Mouse (Mus musculus) R1 (cell line): ENCODE data around the gene Pidd1.
"Not testable (repeated sequence)": the region's sequence is repeated elsewhere in the genome, so short reads cannot be mapped to it uniquely, and the experiment has no call there.

ENCODE experiments used
- DNase-seq: peaks from one replicate; pipeline ENCODE4 v3.0.0-alpha.2; 2018; ENCODE audit warnings: low read depth, low spot score

Pidd1 gene

DNA sequence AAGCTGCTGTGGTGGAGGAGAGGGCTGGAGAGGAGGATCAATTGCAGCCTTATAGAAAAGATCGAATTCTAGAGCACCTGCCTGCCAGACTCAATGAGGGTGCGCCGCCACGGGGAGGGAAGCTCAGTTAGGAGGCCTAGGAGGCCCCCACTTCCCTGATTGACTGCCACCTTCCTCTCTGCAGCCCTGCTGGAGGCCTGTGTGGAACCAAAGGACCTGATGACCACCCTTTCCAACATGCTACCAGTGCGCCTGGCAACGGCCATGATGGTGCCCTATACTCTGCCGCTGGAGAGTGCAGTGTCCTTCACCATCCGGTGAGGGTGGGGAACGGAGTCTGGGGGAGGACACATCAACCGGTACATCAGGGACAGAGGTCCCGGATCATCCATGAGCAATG, 14.8 kb upstream of the Pidd1 start:
- DNase-seq = no peak

GRCm38 (mm10) chr7:141457986-141458660, 14.3 kb upstream of the Pidd1 start:
- DNase-seq = no peak

- DNase-seq = no peak
Measured at GRCm38 (mm10) chr7:141457236-141457635, 13.4 kb upstream of the Pidd1 start.

- no peak for DNase-seq
Measured at GRCm38 (mm10) chr7:141456739-141457138, 12.9 kb upstream of the Pidd1 start.

- DNase-seq = peak; percentile 71
Measured at GRCm38 (mm10) chr7:141455610-141456314, 11.9 kb upstream of the Pidd1 start.

DNA sequence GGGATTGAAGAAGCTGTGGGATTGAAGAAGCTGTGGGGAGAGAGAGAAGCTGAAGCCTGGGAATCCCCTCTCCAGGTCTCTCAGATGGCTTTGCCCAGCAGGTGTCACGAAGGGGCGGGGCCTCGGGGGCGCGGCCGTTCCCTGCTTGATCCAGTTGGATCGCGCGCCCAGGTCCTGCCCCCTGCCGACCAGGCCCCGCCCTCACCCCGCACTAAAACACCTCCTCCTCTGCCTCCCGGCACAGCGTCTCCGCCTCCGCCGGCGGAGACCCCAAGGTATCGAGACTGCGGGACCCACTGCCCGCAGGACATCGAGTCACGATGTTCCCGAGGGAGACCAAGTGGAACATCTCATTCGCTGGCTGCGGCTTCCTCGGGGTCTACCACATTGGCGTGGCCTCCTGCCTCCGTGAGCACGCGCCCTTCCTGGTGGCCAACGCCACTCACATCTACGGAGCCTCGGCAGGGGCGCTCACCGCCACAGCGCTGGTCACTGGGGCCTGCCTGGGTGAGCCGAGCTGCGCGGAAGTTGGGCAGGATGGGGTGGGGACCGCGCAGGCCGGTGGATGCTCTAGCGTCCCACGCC, 11.2 kb upstream of the Pidd1 start, which contains the start of gene Pnpla2:
Gene Pnpla2, plus strand, starts transcription at position 232 of the 585 bp plus-strand sequence.
- peak; percentile 96 for DNase-seq

DNA sequence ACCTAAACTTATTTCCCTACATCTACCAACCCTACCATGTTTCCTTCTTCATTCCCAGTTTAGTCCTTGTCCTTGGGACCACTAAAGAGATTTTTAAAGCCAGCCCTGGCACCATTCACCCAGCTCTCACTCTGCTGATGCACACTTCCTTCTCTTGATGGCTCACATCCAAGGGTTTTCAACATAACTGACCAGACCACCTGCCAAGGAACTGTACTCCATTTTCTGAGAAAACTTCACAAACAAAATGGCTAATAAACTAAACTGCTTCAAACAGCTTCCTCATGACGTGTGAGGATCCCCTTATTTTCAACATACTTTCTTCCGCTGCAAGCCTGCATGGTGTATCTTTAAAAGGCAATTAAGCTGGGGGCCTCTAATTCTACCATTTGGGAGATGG, 9.8 kb upstream of the Pidd1 start:
- DNase-seq = no peak

DNA sequence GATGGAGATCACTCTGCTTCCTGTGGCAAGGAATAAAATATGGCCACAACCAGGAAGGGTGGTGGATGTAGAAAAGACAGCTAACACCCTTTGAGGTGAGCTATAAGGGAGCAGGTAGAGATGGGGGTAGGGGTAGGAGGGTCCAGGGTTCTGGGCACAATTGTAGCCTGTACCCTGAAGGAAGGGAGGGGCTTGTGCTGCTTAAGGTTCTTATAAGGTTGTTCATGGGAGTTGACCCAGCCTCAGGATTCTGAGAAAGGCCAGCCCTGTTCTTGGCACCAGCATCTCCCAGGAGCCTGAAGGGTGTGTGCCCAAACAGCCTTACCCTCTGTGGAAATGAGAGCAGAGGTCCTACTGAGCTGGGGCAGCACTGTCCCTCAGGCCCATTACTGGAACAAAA, 8.1 kb upstream of the Pidd1 start:
- DNase-seq = peak; percentile 60

DNA sequence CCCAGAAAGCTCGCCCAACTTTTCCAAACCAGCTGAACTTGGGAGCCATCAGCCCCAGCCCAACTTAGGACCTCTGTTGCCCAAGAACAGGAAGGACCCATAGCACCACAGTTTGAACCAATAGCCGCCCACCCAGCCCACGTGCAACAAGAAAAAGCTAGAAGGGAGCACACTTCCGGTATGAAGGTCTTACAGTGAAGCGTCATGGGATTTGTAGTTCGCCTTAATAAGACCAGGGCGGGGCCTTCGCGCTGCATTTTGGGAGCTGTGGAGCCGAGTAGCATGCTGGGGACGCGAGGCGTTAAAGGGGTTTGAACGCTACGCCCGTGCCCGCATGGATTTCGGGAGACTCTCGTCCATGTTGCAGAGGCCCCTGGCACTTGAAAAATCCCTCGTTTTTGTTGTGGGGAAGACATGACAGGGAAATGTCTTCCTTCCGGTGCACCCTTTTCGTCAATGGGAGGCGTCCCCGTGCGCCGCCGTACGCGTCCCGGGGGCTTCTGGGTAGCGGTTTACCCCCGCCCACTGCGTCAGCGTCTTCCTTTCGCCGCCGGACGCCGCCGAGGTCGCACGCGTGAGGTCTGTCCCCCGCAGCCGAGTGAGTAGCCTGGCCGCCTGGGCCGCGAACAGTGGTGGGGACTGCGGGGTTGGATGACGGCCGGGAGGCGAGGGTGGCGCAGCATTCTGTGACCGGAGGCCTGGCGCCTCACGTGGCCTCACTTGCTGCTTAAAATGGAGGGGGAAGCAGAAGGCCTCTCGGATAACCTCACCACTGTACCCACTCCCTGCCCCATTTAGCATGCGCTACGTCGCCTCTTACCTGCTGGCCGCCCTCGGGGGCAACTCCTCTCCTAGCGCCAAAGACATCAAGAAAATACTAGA, 3.5 kb upstream of the Pidd1 start, which contains the start of gene Rplp2:
Gene Rplp2, plus strand, starts transcription at position 261 of the 882 bp plus-strand sequence.
- peak; percentile 99 for DNase-seq

DNA sequence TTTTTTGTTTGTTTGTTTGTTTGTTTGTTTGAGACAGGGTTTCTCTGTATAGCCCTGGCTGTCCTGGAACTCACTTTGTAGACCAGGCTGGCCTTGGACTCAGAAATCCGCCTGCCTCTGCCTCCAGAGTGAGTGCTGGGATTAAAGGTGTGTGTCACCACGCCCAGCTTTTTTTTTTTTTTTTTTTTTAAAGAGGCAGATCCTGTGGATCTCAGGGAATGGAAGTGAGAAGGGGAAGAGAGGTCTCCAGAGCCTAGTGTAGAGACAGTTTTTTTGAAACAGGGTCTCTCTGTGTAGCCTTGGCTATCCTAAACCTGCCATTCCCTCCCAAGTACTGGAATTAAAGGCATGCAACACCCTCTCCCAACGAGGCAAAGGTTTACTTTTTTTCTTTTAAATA, 2.5 kb upstream of the Pidd1 start:
- DNase-seq = not testable (repeated sequence)

- DNase-seq = peak; percentile 81
Measured at GRCm38 (mm10) chr7:141443081-141443821, 574 bp downstream of the Pidd1 start.

DNA sequence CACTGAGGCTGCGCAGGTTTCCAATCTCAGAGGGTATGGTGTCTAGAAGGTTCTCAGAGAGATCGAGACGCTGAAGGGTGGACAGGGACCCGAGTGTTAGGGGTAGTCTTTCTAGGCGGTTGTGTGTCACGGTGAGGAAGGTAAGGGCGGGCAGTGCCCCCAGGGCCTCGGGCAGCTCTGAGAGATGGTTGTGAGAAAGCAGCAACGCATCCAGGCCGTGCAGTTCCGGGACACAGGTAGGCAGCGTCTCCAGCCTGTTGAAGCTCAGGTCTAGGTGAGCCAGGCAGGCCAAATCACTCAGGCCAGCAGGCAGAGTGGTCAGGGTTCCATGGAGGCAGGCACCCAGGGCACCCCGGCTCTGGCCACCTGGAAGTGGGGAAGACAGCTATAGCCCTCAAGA, 1.6 kb downstream of the Pidd1 start:
- DNase-seq = no peak

- DNase-seq = no peak
Measured at GRCm38 (mm10) chr7:141441460-141441859, 2.4 kb downstream of the Pidd1 start.

- peak; percentile 90 for DNase-seq
Measured at GRCm38 (mm10) chr7:141440613-141441012, 3.2 kb downstream of the Pidd1 start.

GRCm38 (mm10) chr7:141439811-141440210, 4.0 kb downstream of the Pidd1 start:
- no peak for DNase-seq

GRCm38 (mm10) chr7:141439140-141439679, 4.6 kb downstream of the Pidd1 start:
- no peak for DNase-seq

GRCm38 (mm10) chr7:141438201-141438968, 5.4 kb downstream of the Pidd1 start:
- DNase-seq = no peak

- DNase-seq = peak; percentile 86
Measured at GRCm38 (mm10) chr7:141437178-141438120, 6.4 kb downstream of the Pidd1 start, which contains the start of gene Slc25a22. Gene Slc25a22, minus strand, starts transcription at chr7:141437892.

GRCm38 (mm10) chr7:141436523-141436892, 7.3 kb downstream of the Pidd1 start:
- DNase-seq = no peak
